Mouse (Mus musculus) MEL (cell line): Measurements from ENCODE around the gene Prdm16. TPM values are rescaled to one million over a fixed set of nuclear protein-coding genes. Genes with fewer than 3 reads are reported as not detected.

Experiments used
- DNase-seq: peaks from one replicate; pipeline ENCODE4 v3.0.0; 2011; ENCODE audit warnings: low read depth, low spot score
- H3K27ac ChIP-seq: 2 replicates; pipeline ENCODE4 v1.5.1; 2012; ENCODE audit warnings: low read depth, mild to moderate bottlenecking, control low read depth, low read length, moderate library complexity; ENCODE audit not compliant: control insufficient read depth
- H3K27me3 ChIP-seq, 2 experiments: fragments of 150-350 bp in 1 of 2; sonication (generic) in 1 of 2; 2 replicates each; pipeline ENCODE4 v1.6.1; 2012; ENCODE audit warnings: low read length in 2 of 2, mild to moderate bottlenecking in 2 of 2, improper control_type of control experiment in 1 of 2, moderate library complexity in 1 of 2; ENCODE audit not compliant: insufficient read depth in 2 of 2, control insufficient read depth in 1 of 2
- H3K36me3 ChIP-seq, 2 experiments: 2 replicates each; pipeline ENCODE4 v1.6.1; 2012 to 2014; ENCODE audit warnings: low read length in 2 of 2, improper control_type of control experiment in 1 of 2, inconsistent platforms in 1 of 2, mild to moderate bottlenecking in 1 of 2; ENCODE audit not compliant: insufficient read depth in 2 of 2, control insufficient read depth in 1 of 2
- H3K4me1 ChIP-seq, 2 experiments: fragments of 150-350 bp in 1 of 2; sonication (generic) in 1 of 2; 2 replicates each; pipeline ENCODE4 v1.6.1; 2012; ENCODE audit warnings: low read length in 2 of 2, improper control_type of control experiment in 1 of 2, mild to moderate bottlenecking in 1 of 2; ENCODE audit not compliant: insufficient read depth in 2 of 2, control insufficient read depth in 1 of 2
- H3K4me3 ChIP-seq, 2 experiments: fragments of 150-350 bp in 1 of 2; sonication (generic) in 1 of 2; 2 replicates each; pipeline ENCODE4 v1.5.1; 2012; ENCODE audit warnings: low read depth in 2 of 2, low read length in 2 of 2, mild to moderate bottlenecking in 2 of 2, moderate library complexity in 2 of 2, control low read depth in 1 of 2, improper control_type of control experiment in 1 of 2; ENCODE audit not compliant: control insufficient read depth in 1 of 2, insufficient read depth in 1 of 2
- H3K79me2 ChIP-seq: 2 replicates; pipeline ENCODE4 v1.6.1; 2012; ENCODE audit warnings: mild to moderate bottlenecking, low read length, moderate library complexity; ENCODE audit not compliant: control insufficient read depth, poor library complexity, insufficient read depth
- H3K9ac ChIP-seq: 2 replicates; pipeline ENCODE4 v1.6.1; 2012; ENCODE audit warnings: low read depth, mild to moderate bottlenecking, control low read depth, low read length, moderate library complexity; ENCODE audit not compliant: control insufficient read depth, poor library complexity, severe bottlenecking
- H3K9me3 ChIP-seq: fragments of 150-350 bp; sonication (generic); replicated peaks from 2 replicates; pipeline ENCODE4 v1.6.1; 2012; ENCODE audit warnings: mild to moderate bottlenecking, low read length, improper control_type of control experiment, moderate library complexity; ENCODE audit not compliant: insufficient read depth
- BHLHE40 ChIP-seq: IDR thresholded peaks from 2 replicates; pipeline ENCODE4 v1.6.1; 2012; ENCODE audit warnings: low read depth, mild to moderate bottlenecking, inconsistent platforms, low read length, improper control_type of control experiment, borderline replicate concordance
- CHD1 ChIP-seq: IDR thresholded peaks from 2 replicates; pipeline ENCODE4 v1.6.1; 2012; ENCODE audit warnings: low read depth, mild to moderate bottlenecking, inconsistent platforms, low read length, improper control_type of control experiment
- EP300 ChIP-seq, 2 experiments: IDR thresholded peaks; 2 replicates each; pipeline ENCODE4 v1.6.1; 2011; ENCODE audit warnings: improper control_type of control experiment in 2 of 2, low read length in 2 of 2, low read depth in 1 of 2, mild to moderate bottlenecking in 1 of 2
- GATA1 ChIP-seq: IDR thresholded peaks from 2 replicates; pipeline ENCODE4 v1.6.1; 2011; ENCODE audit warnings: low read depth, low read length, improper control_type of control experiment
- HCFC1 ChIP-seq: IDR thresholded peaks from 2 replicates; pipeline ENCODE4 v1.6.1; 2012; ENCODE audit warnings: low read depth, mild to moderate bottlenecking, inconsistent platforms, low read length, improper control_type of control experiment, moderate library complexity
- KAT2A ChIP-seq: conservative IDR thresholded peaks from 2 replicates; pipeline ENCODE4 v1.6.1; 2012; ENCODE audit warnings: low read depth, low read length, improper control_type of control experiment, inconsistent platforms
- MAX ChIP-seq: IDR thresholded peaks from 2 replicates; pipeline ENCODE4 v1.6.1; 2011; ENCODE audit warnings: low read length, improper control_type of control experiment
- MAZ ChIP-seq: IDR thresholded peaks from 2 replicates; pipeline ENCODE4 v1.6.1; 2012; ENCODE audit warnings: low read depth, mild to moderate bottlenecking, inconsistent platforms, low read length, improper control_type of control experiment
- MXI1 ChIP-seq: IDR thresholded peaks from 2 replicates; pipeline ENCODE4 v1.6.1; 2011; ENCODE audit warnings: mild to moderate bottlenecking, low read depth, low read length, improper control_type of control experiment
- MYC ChIP-seq: IDR thresholded peaks from 2 replicates; pipeline ENCODE4 v1.6.1; 2011; ENCODE audit warnings: low read depth, mild to moderate bottlenecking, low read length, improper control_type of control experiment, moderate library complexity
- NRF1 ChIP-seq: IDR thresholded peaks from 2 replicates; pipeline ENCODE4 v1.6.1; 2014; ENCODE audit warnings: low read depth, mild to moderate bottlenecking, inconsistent platforms, low read length, improper control_type of control experiment, moderate library complexity; ENCODE audit not compliant: poor library complexity, insufficient read depth, severe bottlenecking
- POLR2A ChIP-seq, 2 experiments: IDR thresholded peaks; 2 replicates each; pipeline ENCODE4 v1.6.1; 2011 to 2012; ENCODE audit warnings: low read length in 2 of 2, mild to moderate bottlenecking in 2 of 2, control low read depth in 1 of 2, improper control_type of control experiment in 1 of 2, low read depth in 1 of 2, moderate library complexity in 1 of 2; ENCODE audit not compliant: control insufficient read depth in 1 of 2, insufficient read depth in 1 of 2, poor library complexity in 1 of 2
- RAD21 ChIP-seq: IDR thresholded peaks from 2 replicates; pipeline ENCODE4 v1.6.1; 2011; ENCODE audit warnings: mild to moderate bottlenecking, low read depth, low read length, improper control_type of control experiment
- SIN3A ChIP-seq: IDR thresholded peaks from 2 replicates; pipeline ENCODE4 v1.6.1; 2012; ENCODE audit warnings: low read length, improper control_type of control experiment, inconsistent platforms
- SMC3 ChIP-seq: IDR thresholded peaks from 2 replicates; pipeline ENCODE4 v1.6.1; 2011; ENCODE audit warnings: low read depth, low read length, improper control_type of control experiment
- TCF12 ChIP-seq: IDR thresholded peaks from 2 replicates; pipeline ENCODE4 v1.6.1; 2014; ENCODE audit warnings: low read depth, mild to moderate bottlenecking, inconsistent platforms, low read length, improper control_type of control experiment, moderate library complexity
- ZC3H11A ChIP-seq: IDR thresholded peaks from 2 replicates; pipeline ENCODE4 v1.6.1; 2012; ENCODE audit warnings: low read depth, mild to moderate bottlenecking, inconsistent platforms, low read length, improper control_type of control experiment
- ZMIZ1 ChIP-seq: IDR thresholded peaks from 2 replicates; pipeline ENCODE4 v1.6.1; 2012; ENCODE audit warnings: low read depth, mild to moderate bottlenecking, inconsistent platforms, low read length, improper control_type of control experiment, moderate library complexity
- polyA plus RNA-seq, 2 experiments: library from polyadenylated mRNA; stranded (reverse) in 1 of 2; unstranded in 1 of 2; fragments of >175 nt in 1 of 2; fragments of >200 nt in 1 of 2; gene quantifications; 2 replicates each; pipeline versions ENCODE4 v1.2.1 to v1.2.4; 2012; ENCODE audit warnings: low replicate concordance in 2 of 2, low read depth in 1 of 2; ENCODE audit not compliant: insufficient read length in 2 of 2, insufficient read depth in 1 of 2, missing spikeins in 1 of 2
- total RNA-seq: library from RNA; depleted of rRNA; stranded (reverse); fragments of 300-350 nt; gene quantifications from 2 replicates; pipeline ENCODE4 v1.2.3, GENCODE M21; 2012

Gene Prdm16
- total and polyA plus RNA-seq, 3 experiments, result not detected

DNA sequence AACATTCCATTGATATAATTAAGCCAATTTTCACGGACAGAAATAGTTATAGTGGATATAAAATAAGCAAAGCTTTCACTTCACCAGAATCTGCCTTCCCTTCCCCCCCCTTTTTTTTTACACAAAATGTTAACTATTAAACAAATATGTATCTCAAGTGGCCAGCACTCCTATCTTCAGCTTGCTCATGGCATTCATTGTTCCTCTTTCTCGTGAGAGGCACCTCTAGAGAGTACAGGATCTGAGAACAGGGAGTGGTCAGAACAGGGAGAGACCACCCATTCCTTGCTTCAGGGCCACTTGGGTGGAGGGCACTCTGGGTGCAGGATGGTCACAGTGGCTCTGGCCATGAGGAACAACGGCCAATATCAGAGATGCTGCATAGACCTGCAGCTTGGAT lies 5.9 kb downstream of the Prdm16 start:
- Histone ChIP-seq H3K4me3 (no peak overlapping the region), H3K27me3 (no peaks in the 10 kb centered on the region), H3K79me2 (no peaks in the 10 kb centered on the region), H3K4me1 (no peaks in the 10 kb centered on the region), H3K9me3 (no peaks in the 10 kb centered on the region), H3K9ac (no peak overlapping the region), H3K36me3 (no peaks in the 10 kb centered on the region), H3K27ac (no peak overlapping the region)
- TF ChIP-seq NRF1, result no peak
- no peak for TF ChIP-seq MAX
- no peak for TF ChIP-seq MAZ
- TF ChIP-seq CHD1, result no peak
- TF ChIP-seq GATA1, result no peak
- TF ChIP-seq MYC, result no peak
- DNase-seq, result no peak

DNA sequence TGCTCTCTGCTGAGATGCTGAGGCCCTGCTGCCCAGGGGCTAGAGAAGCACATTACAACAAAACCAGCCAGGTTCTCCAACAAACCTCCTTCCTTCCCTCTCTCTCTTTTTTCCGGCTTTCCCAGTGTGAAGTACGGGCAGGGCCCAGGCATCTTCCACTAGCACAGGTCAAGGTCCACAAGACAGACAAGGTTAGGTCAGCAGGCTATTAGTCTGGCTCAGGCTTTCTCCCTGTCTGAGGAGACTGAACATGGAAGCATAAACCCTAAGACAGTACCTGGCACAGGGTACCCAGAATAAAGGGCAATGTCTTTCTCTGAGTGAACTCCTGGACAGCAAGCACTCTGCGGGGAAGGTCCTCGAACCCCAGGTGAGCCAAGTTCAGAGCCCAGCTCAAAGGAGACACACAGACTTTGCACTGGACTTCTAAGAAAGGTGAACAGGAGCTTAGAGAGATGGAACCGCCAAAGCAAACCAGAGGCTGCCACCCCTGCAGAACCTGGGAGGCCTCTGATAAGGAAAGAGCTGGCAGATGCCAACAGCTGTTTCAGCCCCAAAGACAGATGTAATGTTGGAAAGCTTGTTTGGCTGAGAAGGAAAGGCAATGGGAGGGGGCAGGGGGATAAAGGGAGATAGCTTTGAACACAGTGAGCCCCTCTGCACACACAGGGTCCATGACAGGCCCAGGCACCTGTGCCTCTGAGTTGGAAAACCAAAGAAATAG lies 9.1 kb downstream of the Prdm16 start:
- Histone ChIP-seq H3K4me1 (no peaks in the 10 kb centered on the region), H3K9me3 (no peaks in the 10 kb centered on the region), H3K27me3 (no peaks in the 10 kb centered on the region), H3K79me2 (no peaks in the 10 kb centered on the region), H3K9ac (no peak overlapping the region), H3K4me3 (no peak overlapping the region), H3K27ac (no peak overlapping the region), H3K36me3 (no peaks in the 10 kb centered on the region)
- TF ChIP-seq ZC3H11A (no peak), RAD21 (no peak), BHLHE40 (no peak), KAT2A (no peak), EP300 (IDR thresholded peaks at IDR 0.05; ENCODE audit: low read depth in 1 of 2, low read length in 2 of 2) (no peak), CHD1 (no peak), POLR2A (IDR thresholded peaks at IDR 0.05; ENCODE audit: control insufficient read depth in 1 of 2, insufficient read depth in 1 of 2, low read depth in 1 of 2, low read length in 2 of 2, poor library complexity in 1 of 2) (no peak), SMC3 (no peak), MXI1 (no peak), ZMIZ1 (no peak), TCF12 (no peak), SIN3A (no peak), HCFC1 (no peak)
- no peak for DNase-seq
